Mouse (Mus musculus) T-helper 17 cell (primary cell): ENCODE measurements around the gene Cit.

Experiments
- in situ Hi-C, 2 experiments: fragments of 300-600 bp; cut with MboI, MseI; formaldehyde crosslinking; loops; 1 replicate in 1 of 2; 2 replicates in 1 of 2; pipeline ENCODE4 v1.15.1; 2025; ENCODE audit warnings: high pct_unique_total_duplicates in 2 of 2

Cit gene

GRCm38 (mm10) chr5:115850250-115851028 is 5.4 kb downstream of the Cit start:
- in situ Hi-C loops: no loop called here

DNA sequence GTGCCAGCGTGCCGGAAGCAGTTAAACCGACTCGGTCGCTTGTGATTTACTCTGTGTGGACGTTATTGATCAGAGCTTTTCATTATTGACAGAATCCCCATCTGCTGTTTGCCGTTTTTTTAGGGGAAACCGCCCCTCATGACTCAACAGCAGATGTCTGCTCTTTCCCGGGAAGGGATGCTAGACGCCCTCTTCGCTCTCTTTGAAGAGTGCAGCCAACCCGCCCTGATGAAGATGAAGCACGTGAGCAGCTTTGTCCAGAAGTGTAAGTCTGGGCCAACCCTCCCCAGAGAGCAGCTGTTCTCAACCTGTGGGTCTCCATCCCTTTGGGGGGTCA is 5.9 kb downstream of the Cit start:
- in situ Hi-C loops: no loop called here

GRCm38 (mm10) chr5:115852431-115852830 is 7.4 kb downstream of the Cit start:
- in situ Hi-C loops: no loop called here

DNA sequence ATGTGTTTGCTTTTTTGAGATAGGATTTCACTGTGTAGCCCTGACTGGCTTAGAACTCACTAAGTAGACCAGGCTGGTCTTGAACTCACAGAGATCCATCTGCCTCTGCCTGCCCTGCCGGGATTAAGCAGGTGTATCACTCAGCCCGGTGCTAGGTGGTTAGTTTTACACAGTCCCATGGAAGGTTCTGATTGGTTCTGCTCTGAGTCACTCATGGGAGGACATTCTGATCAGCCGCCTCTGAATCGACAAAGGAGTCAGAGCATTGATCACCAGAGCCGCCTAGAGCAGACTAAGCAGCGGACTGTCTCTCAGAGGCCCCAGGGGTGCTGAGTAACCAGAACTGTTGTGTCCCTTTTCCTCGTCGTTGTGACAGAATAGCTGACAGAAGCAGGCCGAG is 8.6 kb downstream of the Cit start:
- in situ Hi-C loops: no loop called here

GRCm38 (mm10) chr5:115854370-115854769 is 9.3 kb downstream of the Cit start:
- in situ Hi-C loops: no loop called here

GRCm38 (mm10) chr5:115858652-115859051 is 13.6 kb downstream of the Cit start:
- in situ Hi-C loops: no loop called here

DNA sequence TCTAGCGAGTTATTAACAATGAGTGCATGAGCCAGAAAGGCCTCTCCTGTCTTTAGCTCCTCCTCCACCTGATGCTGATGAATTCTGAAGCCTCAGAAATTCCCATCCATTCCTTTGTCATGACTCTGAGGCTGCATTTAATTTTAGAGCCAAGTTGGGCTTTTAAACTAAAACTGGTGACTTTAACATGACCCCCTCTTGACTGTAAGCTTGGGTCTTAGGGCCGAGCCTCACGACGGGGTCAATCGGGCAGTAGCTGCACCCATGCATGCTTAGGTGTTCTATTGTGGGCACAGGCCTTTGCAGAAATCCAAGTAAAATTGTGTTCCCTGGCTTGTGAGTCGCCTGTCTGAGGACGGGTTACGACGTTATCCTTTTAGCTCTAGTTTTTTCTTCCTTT is 14.4 kb downstream of the Cit start:
- in situ Hi-C loops: no loop called here

DNA sequence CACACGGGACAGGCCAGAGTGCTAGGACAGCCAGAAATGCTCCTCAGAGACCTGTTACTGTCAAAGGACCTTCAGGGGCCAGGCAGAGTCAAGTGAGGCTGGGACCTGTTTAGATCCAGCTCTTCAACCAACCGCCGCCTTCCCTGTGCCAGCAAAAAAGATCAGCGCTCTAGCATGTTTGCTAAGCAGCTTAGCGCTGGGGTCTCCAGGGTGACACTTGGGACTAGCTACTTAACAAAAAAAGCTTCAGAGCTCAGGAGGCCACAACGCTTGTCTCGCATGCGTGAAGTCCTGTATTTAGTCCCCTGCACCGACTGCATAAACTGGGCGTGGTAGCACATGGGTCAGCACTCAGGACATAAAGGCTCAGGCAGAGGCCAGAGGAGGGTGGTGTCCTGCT is 16.9 kb downstream of the Cit start:
- in situ Hi-C loops: no loop called here

GRCm38 (mm10) chr5:115862439-115862838 is 17.4 kb downstream of the Cit start:
- in situ Hi-C loops: no loop called here

DNA sequence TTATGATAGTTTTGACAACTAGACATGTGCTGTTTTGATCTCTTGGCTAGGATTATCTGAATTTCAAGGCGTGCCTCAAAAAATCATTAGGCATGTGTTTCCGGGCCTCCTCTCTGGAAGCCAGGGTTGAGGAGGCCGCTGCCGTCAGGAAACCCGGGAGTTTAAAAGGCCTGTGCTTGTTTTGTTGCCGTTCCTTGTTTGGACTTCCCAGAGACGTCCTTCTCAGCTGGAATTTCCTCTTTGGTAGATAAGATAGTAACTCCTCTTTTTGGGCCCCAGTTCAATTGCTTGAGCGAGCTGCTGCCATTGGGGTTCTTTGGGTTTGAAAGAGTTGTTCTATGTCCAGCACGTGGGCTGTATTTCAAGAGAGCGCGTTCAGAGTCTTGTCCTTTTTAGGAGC is 21.2 kb downstream of the Cit start:
- in situ Hi-C loops: loop anchor here (5.0 kb wide), 1 partner anchor 1614 kb away; no protein-coding TSS in a partner anchor

GRCm38 (mm10) chr5:115868540-115868939 is 23.5 kb downstream of the Cit start:
- in situ Hi-C loops: loop anchor here (5.0 kb wide), 1 partner anchor 1616 kb away; no protein-coding TSS in a partner anchor

- in situ Hi-C loops: loop anchor here (5.0 kb wide), 1 partner anchor 1617 kb away; no protein-coding TSS in a partner anchor
Observed at GRCm38 (mm10) chr5:115869198-115869597, 24.1 kb downstream of the Cit start.

DNA sequence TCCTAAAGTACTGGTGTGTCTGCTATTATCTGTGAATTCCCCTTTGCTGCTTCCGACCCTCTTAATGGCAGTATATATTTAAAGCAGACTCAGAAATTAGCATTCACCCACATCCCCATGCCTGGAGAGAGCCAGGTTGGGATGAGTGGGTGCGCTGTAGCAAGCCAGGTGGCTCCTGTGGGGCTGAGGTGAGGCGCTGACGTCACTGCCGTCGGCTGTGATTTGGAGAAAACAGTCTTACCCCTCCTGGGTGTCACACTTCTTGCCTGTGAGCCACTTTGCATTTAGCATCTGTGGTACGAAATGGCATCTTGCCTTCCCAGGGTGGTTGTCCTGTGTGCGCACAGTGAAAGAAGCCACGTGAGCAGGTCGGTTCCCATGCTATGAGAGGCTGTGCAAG is 26.1 kb downstream of the Cit start:
- in situ Hi-C loops: no loop called here

- in situ Hi-C loops: no loop called here
Observed at GRCm38 (mm10) chr5:115872106-115872505, 27.0 kb downstream of the Cit start.

GRCm38 (mm10) chr5:115872956-115873355 is 27.9 kb downstream of the Cit start:
- in situ Hi-C loops: no loop called here

- in situ Hi-C loops: no loop called here
Observed at GRCm38 (mm10) chr5:115877425-115877824, 32.3 kb downstream of the Cit start.

DNA sequence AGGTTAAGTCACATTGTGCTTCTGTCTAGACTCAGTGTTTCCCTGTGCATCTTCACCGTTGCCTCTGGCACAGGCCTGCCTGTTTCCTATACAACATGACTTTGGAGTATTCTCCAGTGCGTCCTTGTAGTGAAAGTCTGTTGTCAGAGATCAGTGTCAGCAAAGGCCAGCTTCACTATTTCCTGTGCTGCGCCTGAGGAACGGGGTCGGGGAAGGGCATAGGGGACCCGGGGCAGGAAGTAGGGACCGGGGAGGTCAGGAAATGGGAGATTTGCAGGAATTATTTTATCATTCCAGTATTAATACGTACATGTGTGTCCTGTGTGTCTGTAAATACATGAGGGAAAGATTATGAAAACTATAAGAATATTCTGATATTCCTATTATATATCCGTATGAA is 37.1 kb downstream of the Cit start:
- in situ Hi-C loops: no loop called here

DNA sequence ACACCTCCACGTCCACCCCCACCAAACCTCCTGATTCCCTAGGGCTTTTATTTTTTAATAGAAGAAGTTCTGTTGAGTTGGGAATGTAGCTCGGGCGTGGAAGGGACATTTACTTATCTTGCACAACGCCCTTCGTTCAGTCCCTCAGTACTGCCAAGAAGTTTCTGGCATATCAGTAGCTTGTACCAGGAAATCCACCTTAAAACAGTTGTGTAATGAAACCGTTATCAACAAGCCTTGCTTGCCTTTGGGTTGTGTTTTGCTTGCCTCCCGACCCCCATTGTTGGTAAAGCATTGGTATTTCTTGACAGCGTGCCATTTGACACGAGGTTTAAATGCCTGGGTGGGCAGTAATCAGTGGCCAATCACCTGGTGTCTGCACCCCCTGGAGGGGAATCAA is 39.4 kb downstream of the Cit start:
- in situ Hi-C loops: no loop called here

DNA sequence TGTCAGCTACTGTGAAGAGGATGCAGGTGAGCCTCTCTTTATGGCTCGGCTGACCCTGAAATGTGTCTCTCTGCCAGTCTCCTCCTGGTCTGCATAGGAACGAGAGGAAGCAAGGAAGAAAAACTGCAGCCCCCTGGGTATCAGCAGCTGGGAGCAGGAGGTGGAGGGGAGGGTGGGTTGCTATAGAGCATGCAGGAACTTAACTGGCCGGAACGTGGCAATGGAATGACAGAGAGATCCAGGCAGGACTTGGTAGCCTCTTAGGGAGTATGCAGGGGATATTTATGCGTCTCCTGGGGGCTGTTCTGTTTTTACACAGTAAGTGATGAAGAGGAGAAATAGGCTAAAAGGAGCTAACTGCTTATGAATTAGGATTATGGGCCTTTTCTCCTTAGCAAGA is 48.7 kb downstream of the Cit start:
- in situ Hi-C loops: no loop called here

DNA sequence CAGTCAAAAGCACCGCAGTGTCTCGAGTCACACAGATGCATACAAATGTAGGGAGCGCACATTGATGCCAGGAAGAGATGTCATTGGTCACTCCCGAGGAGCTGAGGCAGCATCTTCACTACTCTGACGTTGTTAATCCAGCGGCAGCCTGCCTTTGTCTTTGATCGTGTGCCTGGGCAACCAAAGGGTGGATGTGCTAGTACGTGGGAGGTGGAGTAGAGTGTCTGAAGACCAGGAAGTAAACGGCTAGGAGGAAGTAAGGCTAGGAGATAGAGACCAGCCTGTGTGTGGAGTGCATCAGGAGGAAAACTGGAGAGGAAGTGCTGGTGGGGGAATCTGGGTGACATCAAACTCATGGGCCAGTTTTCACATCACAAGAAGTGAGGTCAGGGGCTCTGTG is 52.0 kb downstream of the Cit start:
- in situ Hi-C loops: no loop called here

DNA sequence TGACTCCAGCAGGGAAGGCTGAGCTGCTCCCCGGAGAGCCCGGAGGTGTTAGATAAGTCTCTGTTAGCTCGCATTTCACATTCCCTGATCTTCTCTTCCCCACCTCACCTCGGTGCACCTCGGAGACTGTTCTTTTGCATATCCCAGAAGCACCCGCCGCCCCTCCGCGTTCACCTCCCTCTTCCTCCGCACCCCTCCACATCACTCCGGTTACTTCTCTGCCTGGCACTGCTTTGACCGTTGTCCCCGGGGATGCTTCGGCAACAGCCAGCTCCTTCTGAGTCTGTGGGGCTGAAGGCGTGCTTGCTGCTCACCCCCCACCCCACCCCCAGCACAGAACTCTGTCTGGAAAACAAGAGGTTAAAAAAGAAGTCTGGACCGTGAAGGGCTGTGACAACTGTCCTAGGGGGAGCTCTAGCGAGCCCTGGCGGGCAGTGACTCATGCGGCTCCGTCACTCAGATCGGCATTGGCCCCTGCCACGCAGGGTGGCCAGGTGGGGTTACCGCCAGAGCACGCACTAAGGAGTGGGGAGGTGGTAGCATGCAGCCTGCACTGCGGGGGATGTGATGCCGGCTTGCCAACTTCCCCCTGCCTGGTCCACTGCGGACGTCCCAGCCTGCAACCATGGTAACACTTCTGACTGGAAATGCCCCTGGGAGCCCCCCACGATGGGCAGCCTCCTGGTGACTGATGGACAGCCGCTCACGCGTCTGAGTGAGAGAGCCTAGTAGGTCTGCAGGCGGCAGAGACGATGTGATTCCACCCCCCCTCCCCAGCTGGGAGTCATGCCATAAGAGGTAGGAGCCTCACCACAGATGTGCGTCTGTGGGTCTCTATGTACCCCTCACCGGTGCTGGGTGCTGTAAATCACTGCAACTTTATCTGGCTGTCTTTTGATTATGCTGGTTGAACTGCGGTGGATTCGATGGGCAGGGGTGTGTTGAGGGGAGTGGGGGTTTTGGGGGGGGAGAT is 62.2 kb downstream of the Cit start:
- in situ Hi-C loops: no loop called here

GRCm38 (mm10) chr5:115908251-115908650 is 63.2 kb downstream of the Cit start:
- in situ Hi-C loops: no loop called here

GRCm38 (mm10) chr5:115908699-115909098 is 63.6 kb downstream of the Cit start:
- in situ Hi-C loops: no loop called here
